Mouse (Mus musculus) small intestine, adult 2 months (tissue): ENCODE measurements at regions not wholly inside any gene's neighbourhood (a gene's known extent, or its start where the extent isn't known, plus 50 kb on each side); places are given as distances from the start of the nearest gene placed in this dataset.

ENCODE experiments used
- CTCF ChIP-seq: fragments of 200-500 bp; IDR thresholded peaks from 2 replicates; pipeline ENCODE4 v1.5.1; 2012; ENCODE audit warnings: low read depth, mild to moderate bottlenecking, control low read depth, inconsistent platforms, low read length, moderate library complexity, mixed read lengths; ENCODE audit not compliant: insufficient replicate concordance, insufficient read length; ENCODE audit errors: extremely low read depth
- POLR2A ChIP-seq: fragments of 200-500 bp; IDR thresholded peaks from 2 replicates; pipeline ENCODE4 v1.6.1; 2012; ENCODE audit warnings: low read depth, mild to moderate bottlenecking, control low read depth, inconsistent platforms, low read length, moderate library complexity

DNA sequence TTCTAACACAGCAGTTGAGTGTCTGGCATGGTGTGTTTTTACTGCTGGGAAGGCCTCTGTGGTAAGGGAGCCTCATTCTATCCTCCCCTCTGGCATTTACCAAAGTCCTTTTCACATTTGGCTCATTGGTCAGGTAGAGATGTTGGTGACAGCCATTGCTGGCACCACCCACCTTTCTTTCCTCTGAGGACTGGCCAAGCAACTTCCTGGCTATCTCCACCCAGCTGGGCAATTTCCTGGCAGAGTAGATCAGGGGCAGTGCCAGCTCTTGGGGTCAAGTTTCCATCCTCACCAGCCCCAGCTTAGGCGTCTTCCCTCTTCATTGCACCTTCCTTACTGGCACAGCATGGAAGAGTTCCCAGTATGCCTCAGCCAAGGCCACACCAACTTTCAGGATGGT, 372.5 kb upstream of the Kif2a start:
- TF ChIP-seq CTCF (no peak), POLR2A (no peak)
